Mouse (Mus musculus) CH12.LX (cell line): ENCODE measurements around the gene Rhobtb1. TPM values are rescaled to one million over a fixed set of nuclear protein-coding genes. Genes with fewer than 3 reads are reported as not detected.

Experiments used
- DNase-seq: peaks from one replicate; pipeline ENCODE4 v3.0.0-alpha.2; 2013; ENCODE audit errors: extremely low read depth
- H3K27ac ChIP-seq: 2 replicates; pipeline ENCODE4 v1.5.1; 2012; ENCODE audit warnings: low read depth, mild to moderate bottlenecking, control low read depth, moderate library complexity; ENCODE audit not compliant: insufficient read depth
- H3K27me3 ChIP-seq: replicated peaks from 2 replicates; pipeline ENCODE3; 2012; ENCODE audit warnings: inconsistent platforms
- H3K36me3 ChIP-seq, 2 experiments: replicated peaks in 1 of 2; 2 replicates each; pipeline versions ENCODE3 to v1.6.1; 2012; ENCODE audit warnings: inconsistent platforms in 1 of 2, low read length in 1 of 2, mild to moderate bottlenecking in 1 of 2, mixed read lengths in 1 of 2, moderate library complexity in 1 of 2; ENCODE audit not compliant: control insufficient read depth in 1 of 2, insufficient read depth in 1 of 2
- H3K4me1 ChIP-seq, 2 experiments: 2 replicates each; pipeline ENCODE4 v1.6.1; 2012; ENCODE audit warnings: inconsistent platforms in 1 of 2, moderate library complexity in 1 of 2; ENCODE audit not compliant: insufficient read depth in 2 of 2, control insufficient read depth in 1 of 2
- H3K4me2 ChIP-seq: 2 replicates; pipeline ENCODE4 v1.6.1; 2012; ENCODE audit warnings: low read depth, mild to moderate bottlenecking, control low read depth; ENCODE audit not compliant: poor library complexity, insufficient read depth, severe bottlenecking
- H3K4me3 ChIP-seq, 3 experiments: fragments of 150-350 bp in 1 of 3; sonication (generic) in 1 of 3; replicated peaks in 1 of 3; 2 replicates each; pipeline versions ENCODE3 to v1.5.1; 2011 to 2012; ENCODE audit warnings: low read depth in 2 of 3, low read length in 2 of 3, mild to moderate bottlenecking in 2 of 3, moderate library complexity in 2 of 3, control low read depth in 1 of 3, improper control_type of control experiment in 1 of 3, inconsistent platforms in 1 of 3, mixed read lengths in 1 of 3; ENCODE audit not compliant: poor library complexity in 1 of 3
- H3K79me2 ChIP-seq: replicated peaks from 2 replicates; pipeline ENCODE4 v1.6.1; 2012; ENCODE audit warnings: mild to moderate bottlenecking, moderate library complexity; ENCODE audit not compliant: control insufficient read depth, poor library complexity, insufficient read depth, severe bottlenecking; ENCODE audit errors: extremely low read depth
- H3K9ac ChIP-seq: 2 replicates; pipeline ENCODE4 v1.6.1; 2012; ENCODE audit warnings: low read depth, mild to moderate bottlenecking, control low read depth, moderate library complexity; ENCODE audit not compliant: insufficient read depth
- H3K9me3 ChIP-seq: replicated peaks from 2 replicates; pipeline ENCODE3; 2012; ENCODE audit warnings: low read length, inconsistent platforms, mixed read lengths
- CHD2 ChIP-seq: IDR thresholded peaks from 2 replicates; pipeline ENCODE4 v1.6.1; 2011; ENCODE audit warnings: low read length, improper control_type of control experiment
- ELF1 ChIP-seq: IDR thresholded peaks from 2 replicates; pipeline ENCODE4 v1.6.1; 2014; ENCODE audit warnings: low read depth, mild to moderate bottlenecking, inconsistent platforms, low read length, improper control_type of control experiment
- EP300 ChIP-seq: IDR thresholded peaks from 2 replicates; pipeline ENCODE4 v1.6.1; 2011; ENCODE audit warnings: low read length, improper control_type of control experiment
- ETS1 ChIP-seq: conservative IDR thresholded peaks from 2 replicates; pipeline ENCODE4 v1.6.1; 2012; ENCODE audit warnings: low read depth, mild to moderate bottlenecking, inconsistent platforms, low read length, improper control_type of control experiment, moderate library complexity
- GABPA ChIP-seq: IDR thresholded peaks from 2 replicates; pipeline ENCODE4 v1.6.1; 2012; ENCODE audit warnings: low read depth, low read length, improper control_type of control experiment, inconsistent platforms; ENCODE audit not compliant: insufficient replicate concordance
- HCFC1 ChIP-seq: IDR thresholded peaks from 2 replicates; pipeline ENCODE4 v1.6.1; 2012; ENCODE audit warnings: low read depth, mild to moderate bottlenecking, inconsistent platforms, low read length, improper control_type of control experiment
- IRF4 ChIP-seq: IDR thresholded peaks from 2 replicates; pipeline ENCODE4 v1.6.1; 2014; ENCODE audit warnings: low read depth, mild to moderate bottlenecking, inconsistent platforms, low read length, improper control_type of control experiment
- KAT2A ChIP-seq: IDR thresholded peaks from 2 replicates; pipeline ENCODE4 v1.6.1; 2012; ENCODE audit warnings: low read length, improper control_type of control experiment, inconsistent platforms; ENCODE audit not compliant: insufficient replicate concordance
- MAFK ChIP-seq: IDR thresholded peaks from 2 replicates; pipeline ENCODE4 v1.6.1; 2011; ENCODE audit warnings: low read length, improper control_type of control experiment; ENCODE audit not compliant: insufficient replicate concordance
- MAX ChIP-seq: IDR thresholded peaks from 2 replicates; pipeline ENCODE4 v1.6.1; 2011; ENCODE audit warnings: low read length, improper control_type of control experiment
- MEF2A ChIP-seq: IDR thresholded peaks from 2 replicates; pipeline ENCODE4 v1.6.1; 2014; ENCODE audit warnings: low read depth, mild to moderate bottlenecking, inconsistent platforms, low read length, improper control_type of control experiment, borderline replicate concordance
- MXI1 ChIP-seq: IDR thresholded peaks from 2 replicates; pipeline ENCODE4 v1.6.1; 2011; ENCODE audit warnings: mild to moderate bottlenecking, low read depth, low read length, improper control_type of control experiment
- NELFE ChIP-seq: IDR thresholded peaks from 2 replicates; pipeline ENCODE4 v1.6.1; 2011; ENCODE audit warnings: low read depth, low read length, improper control_type of control experiment
- NRF1 ChIP-seq: IDR thresholded peaks from 2 replicates; pipeline ENCODE4 v1.6.1; 2014; ENCODE audit warnings: low read depth, mild to moderate bottlenecking, inconsistent platforms, low read length, improper control_type of control experiment, moderate library complexity
- PAX5 ChIP-seq: IDR thresholded peaks from 2 replicates; pipeline ENCODE4 v1.6.1; 2012; ENCODE audit warnings: low read length, inconsistent platforms, mixed read lengths
- RAD21 ChIP-seq: IDR thresholded peaks from 2 replicates; pipeline ENCODE4 v1.6.1; 2011; ENCODE audit warnings: low read depth, mild to moderate bottlenecking, low read length, improper control_type of control experiment, moderate library complexity
- RCOR1 ChIP-seq: conservative IDR thresholded peaks from 2 replicates; pipeline ENCODE4 v1.6.1; 2012; ENCODE audit warnings: low read depth, mild to moderate bottlenecking, inconsistent platforms, low read length, improper control_type of control experiment
- SMC3 ChIP-seq: IDR thresholded peaks from 2 replicates; pipeline ENCODE4 v1.6.1; 2011; ENCODE audit warnings: low read depth, low read length, improper control_type of control experiment
- TCF12 ChIP-seq: IDR thresholded peaks from 2 replicates; pipeline ENCODE4 v1.6.1; 2014; ENCODE audit warnings: low read depth, mild to moderate bottlenecking, inconsistent platforms, low read length, improper control_type of control experiment
- USF1 ChIP-seq: IDR thresholded peaks from 2 replicates; pipeline ENCODE4 v1.6.1; 2014; ENCODE audit warnings: low read depth, mild to moderate bottlenecking, inconsistent platforms, low read length, improper control_type of control experiment
- USF2 ChIP-seq: conservative IDR thresholded peaks from 2 replicates; pipeline ENCODE4 v1.6.1; 2011; ENCODE audit warnings: low read depth, low read length, improper control_type of control experiment
- ZMIZ1 ChIP-seq: IDR thresholded peaks from 2 replicates; pipeline ENCODE4 v1.6.1; 2012; ENCODE audit warnings: low read depth, mild to moderate bottlenecking, inconsistent platforms, low read length, improper control_type of control experiment
- ZNF384 ChIP-seq: IDR thresholded peaks from 2 replicates; pipeline ENCODE4 v1.6.1; 2012; ENCODE audit warnings: low read depth, low read length, improper control_type of control experiment, inconsistent platforms
- dilution Hi-C: fragments of 300-500 bp; cut with MboI; formaldehyde crosslinking; loops from 2 replicates; pipeline ENCODE4 v1.14.3; 2020; ENCODE audit warnings: low sequenced_read_pairs; ENCODE audit not compliant: extremely low pct_unique_long_range_greater_than_20kb, extremely low pct_ligation_motif_present
- in situ Hi-C: fragments of 300-500 bp; cut with MboI; formaldehyde crosslinking; loops from 3 replicates; pipeline ENCODE4 v1.14.3; 2019; ENCODE audit warnings: low sequenced_read_pairs, low pct_ligation_motif_present, low pct_unique_long_range_greater_than_20kb, mixed read lengths
- polyA plus RNA-seq: library from polyadenylated mRNA; unstranded; fragments of >175 nt; gene quantifications from 2 replicates; pipeline ENCODE4 v1.2.1, GENCODE M21; 2012; ENCODE audit warnings: low read depth; ENCODE audit not compliant: insufficient read length
- total RNA-seq, 2 experiments: library from RNA; depleted of rRNA; stranded (reverse); fragments of 300-350 nt in 1 of 2; fragments of >200 nt in 1 of 2; gene quantifications; 2 replicates each; pipeline ENCODE4 v1.2.3; 2012 to 2014

Rhobtb1 gene
- total and polyA plus RNA-seq, 3 experiments = 3.1 to 12.2 (median 3.4) TPM

DNA sequence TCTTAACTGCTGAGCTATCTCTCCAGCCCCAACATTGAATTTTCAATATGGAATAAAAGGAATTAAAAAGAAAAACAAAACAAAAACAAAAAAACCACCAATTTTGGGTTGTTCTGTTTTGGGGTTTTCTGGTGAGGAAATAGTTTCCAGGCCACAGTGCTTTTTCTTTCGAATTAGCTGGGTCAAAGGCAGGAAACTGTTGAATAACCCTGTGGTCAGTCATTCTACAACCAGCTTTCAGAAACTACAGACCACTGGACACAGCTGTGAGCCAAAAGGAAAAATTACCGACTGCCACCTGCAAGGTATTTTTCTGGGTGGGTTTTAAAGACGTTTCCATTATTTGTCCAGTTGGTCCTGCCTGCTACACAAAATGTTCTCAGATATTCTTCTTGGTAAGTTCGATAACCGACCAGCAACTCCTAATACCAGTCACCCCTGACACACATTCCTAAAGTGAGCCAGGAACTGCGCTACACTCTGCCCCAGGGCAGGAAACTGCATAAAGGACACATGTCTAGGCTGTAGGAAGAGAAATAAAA is 106.4 kb downstream of the Rhobtb1 start (continued):
- no peak for TF ChIP-seq MAX
- TF ChIP-seq MXI1 = no peak
- peak; percentile 94 for TF ChIP-seq ETS1
- TF ChIP-seq MEF2A = peak; percentile 82
- no peak for TF ChIP-seq SMC3
- no peak for TF ChIP-seq PAX5
- peak; percentile 83 for TF ChIP-seq IRF4
- TF ChIP-seq NELFE = no peak
- no peak for TF ChIP-seq USF1
- no peak for TF ChIP-seq KAT2A
- TF ChIP-seq NRF1 = no peak
- no peak for TF ChIP-seq GABPA
- TF ChIP-seq, all 38 proteins: peak for 9

- peaks cover 28 to 53% of the 10 kb centered on the region in 2 experiments for H3K4me1 ChIP-seq
- TF ChIP-seq MAFK = no peak
- no peak for TF ChIP-seq MEF2A
- TF ChIP-seq NELFE = no peak
- no peak for TF ChIP-seq ELF1
- TF ChIP-seq USF2 = no peak
- no peak for TF ChIP-seq GABPA
- no peak for TF ChIP-seq ZNF384
- no peak for TF ChIP-seq RAD21
- no peak for TF ChIP-seq CHD2
- TF ChIP-seq HCFC1 = no peak
- no peak for TF ChIP-seq TCF12
- TF ChIP-seq RCOR1 = no peak
- no peak for TF ChIP-seq ZMIZ1
- TF ChIP-seq ETS1 = no peak
- TF ChIP-seq EP300 = no peak
These were observed 107.4 kb downstream of the Rhobtb1 start for GRCm38 (mm10) chr10:69258588-69258987.

More at GRCm38 (mm10) chr10:69258588-69258987, 107.4 kb downstream of the Rhobtb1 start:
- H3K4me2 ChIP-seq = peak overlapping the region; percentile 34; the same call in 1 of the 2 replicates
- peaks cover 3% of the 10 kb centered on the region for H3K79me2 ChIP-seq
- dilution Hi-C loops (no loop called here), in situ Hi-C loops (no loop called here)
- H3K4me3 ChIP-seq = no peak overlapping the region
- peaks cover 2 to 3% of the 10 kb centered on the region in 2 experiments for H3K36me3 ChIP-seq
- peak overlapping the region; percentile 15; the same call in 1 of the 2 replicates for H3K9ac ChIP-seq
- no peaks in the 10 kb centered on the region for H3K27me3 ChIP-seq
- no peaks in the 10 kb centered on the region for H3K9me3 ChIP-seq
- no peak overlapping the region; the same call in 1 of the 2 replicates for H3K27ac ChIP-seq
- DNase-seq = no peak
